Mouse (Mus musculus): ENCODE results near the gene Sppl3. TPM values are rescaled to one million over a fixed set of nuclear protein-coding genes. Genes with fewer than 3 reads are reported as not detected.

Sppl3 gene
- polyA plus RNA-seq, 1 experiment from 2014 or later = 13.3 TPM

GRCm38 (mm10) chr5:115026170-115026569, 15.2 kb downstream of the Sppl3 start:
- no peak for DNase-seq (ENCODE audit: extremely low spot score, low spot score)
- Histone ChIP-seq H3K27me3 (ENCODE audit: poor library complexity, severe bottlenecking) (no peaks in the 10 kb centered on the region), H3K27ac (no peak overlapping the region), H3K4me3 (no peak overlapping the region), H3K36me3 (replicated peaks) (peaks cover 25% of the 10 kb centered on the region), H3K9me3 (peaks cover 11% of the 10 kb centered on the region), H3K4me1 (peaks cover 8% of the 10 kb centered on the region)
- WGBS = 93% methylated on average over 4 of the region's 4 CpGs

GRCm38 (mm10) chr5:115027109-115027508, 16.2 kb downstream of the Sppl3 start:
- no peak for DNase-seq (ENCODE audit: extremely low spot score, low spot score)
- Histone ChIP-seq H3K27ac (no peak overlapping the region), H3K4me1 (peaks cover 8% of the 10 kb centered on the region), H3K4me3 (no peak overlapping the region), H3K27me3 (ENCODE audit: poor library complexity, severe bottlenecking) (no peaks in the 10 kb centered on the region), H3K9me3 (peaks cover 5% of the 10 kb centered on the region), H3K36me3 (replicated peaks) (peaks cover 16% of the 10 kb centered on the region)
- 96% methylated on average over 3 of the region's 3 CpGs for WGBS

- no peak overlapping the region for H3K4me3 ChIP-seq
- H3K4me1 ChIP-seq = peaks cover 8% of the 10 kb centered on the region
- H3K27ac ChIP-seq = no peak overlapping the region
- H3K27me3 ChIP-seq (ENCODE audit: poor library complexity, severe bottlenecking) = no peaks in the 10 kb centered on the region
- WGBS = 94% methylated on average over 4 of the region's 4 CpGs
- H3K36me3 ChIP-seq (replicated peaks) = peaks cover 16% of the 10 kb centered on the region; the same call in 1 of the 2 replicates
- DNase-seq (ENCODE audit: extremely low spot score, low spot score) = no peak
- H3K9me3 ChIP-seq = peaks cover 3% of the 10 kb centered on the region; the same call in 1 of the 2 replicates
Observed at GRCm38 (mm10) chr5:115028920-115029319, 18.0 kb downstream of the Sppl3 start.

- Histone ChIP-seq H3K27me3 (ENCODE audit: poor library complexity, severe bottlenecking) (no peaks in the 10 kb centered on the region), H3K4me3 (no peak overlapping the region), H3K36me3 (replicated peaks) (peaks cover 16% of the 10 kb centered on the region; the same call in 1 of the 2 replicates), H3K4me1 (peaks cover 5% of the 10 kb centered on the region), H3K9me3 (peaks cover 3% of the 10 kb centered on the region; the same call in 1 of the 2 replicates), H3K27ac (no peak overlapping the region)
- WGBS = 94% methylated on average over 3 of the region's 3 CpGs
- DNase-seq (ENCODE audit: extremely low spot score, low spot score) = no peak
Observed at GRCm38 (mm10) chr5:115029509-115029908, 18.6 kb downstream of the Sppl3 start.

- Histone ChIP-seq H3K36me3 (replicated peaks) (peaks cover 16% of the 10 kb centered on the region; the same call in 1 of the 2 replicates), H3K4me1 (no peaks in the 10 kb centered on the region), H3K27me3 (ENCODE audit: poor library complexity, severe bottlenecking) (no peaks in the 10 kb centered on the region), H3K27ac (no peak overlapping the region), H3K4me3 (no peak overlapping the region), H3K9me3 (peaks cover 3% of the 10 kb centered on the region; the same call in 1 of the 2 replicates)
- no peak for DNase-seq (ENCODE audit: extremely low spot score, low spot score)
- 89% methylated on average over 5 of the region's 5 CpGs for WGBS
Observed at GRCm38 (mm10) chr5:115031576-115031975, 20.6 kb downstream of the Sppl3 start.

GRCm38 (mm10) chr5:115032620-115033019, 21.7 kb downstream of the Sppl3 start:
- peaks cover 14% of the 10 kb centered on the region; the same call in 1 of the 2 replicates for H3K36me3 ChIP-seq (replicated peaks)
- no peak overlapping the region for H3K4me3 ChIP-seq
- no peak for DNase-seq (ENCODE audit: extremely low spot score, low spot score)
- H3K27me3 ChIP-seq (ENCODE audit: poor library complexity, severe bottlenecking) = no peaks in the 10 kb centered on the region
- H3K4me1 ChIP-seq = no peaks in the 10 kb centered on the region
- peaks cover 3% of the 10 kb centered on the region; the same call in 1 of the 2 replicates for H3K9me3 ChIP-seq
- H3K27ac ChIP-seq = no peak overlapping the region
- 87% methylated on average over 2 of the region's 2 CpGs for WGBS

GRCm38 (mm10) chr5:115035217-115035616, 24.3 kb downstream of the Sppl3 start:
- Histone ChIP-seq H3K4me1 (no peaks in the 10 kb centered on the region), H3K27ac (no peak overlapping the region), H3K9me3 (no peaks in the 10 kb centered on the region), H3K27me3 (ENCODE audit: poor library complexity, severe bottlenecking) (no peaks in the 10 kb centered on the region), H3K4me3 (no peak overlapping the region), H3K36me3 (replicated peaks) (0 out of 2 replicates have a peak, but pooled peaks cover 5% of the 10 kb centered on the region)
- 100% methylated on average over 1 of the region's 1 CpGs for WGBS
- DNase-seq (ENCODE audit: extremely low spot score, low spot score) = no peak

- Histone ChIP-seq H3K9me3 (no peaks in the 10 kb centered on the region), H3K27me3 (ENCODE audit: poor library complexity, severe bottlenecking) (no peaks in the 10 kb centered on the region), H3K4me1 (no peaks in the 10 kb centered on the region), H3K4me3 (no peak overlapping the region), H3K27ac (no peak overlapping the region), H3K36me3 (replicated peaks) (0 out of 2 replicates have a peak, but pooled peaks cover 9% of the 10 kb centered on the region)
- no peak for DNase-seq (ENCODE audit: extremely low spot score, low spot score)
- WGBS = 88% methylated on average over 2 of the region's 2 CpGs
Observed at GRCm38 (mm10) chr5:115037099-115037498, 26.2 kb downstream of the Sppl3 start.

GRCm38 (mm10) chr5:115040756-115041155, 29.8 kb downstream of the Sppl3 start:
- H3K4me1 ChIP-seq = peaks cover 5% of the 10 kb centered on the region; the same call in 1 of the 2 replicates
- peaks cover 17% of the 10 kb centered on the region for H3K36me3 ChIP-seq (replicated peaks)
- no peaks in the 10 kb centered on the region for H3K9me3 ChIP-seq
- no peak for DNase-seq (ENCODE audit: extremely low spot score, low spot score)
- H3K4me3 ChIP-seq = no peak overlapping the region
- H3K27me3 ChIP-seq (ENCODE audit: poor library complexity, severe bottlenecking) = no peaks in the 10 kb centered on the region
- H3K27ac ChIP-seq = no peak overlapping the region
- WGBS = 94% methylated on average over 4 of the region's 4 CpGs

GRCm38 (mm10) chr5:115043626-115044025, 32.7 kb downstream of the Sppl3 start:
- Histone ChIP-seq H3K4me3 (no peak overlapping the region), H3K4me1 (peaks cover 5% of the 10 kb centered on the region; the same call in 1 of the 2 replicates), H3K27ac (no peak overlapping the region), H3K27me3 (ENCODE audit: poor library complexity, severe bottlenecking) (no peaks in the 10 kb centered on the region), H3K36me3 (replicated peaks) (peaks cover 17% of the 10 kb centered on the region), H3K9me3 (no peaks in the 10 kb centered on the region)
- 95% methylated on average over 4 of the region's 4 CpGs for WGBS
- DNase-seq (ENCODE audit: extremely low spot score, low spot score) = no peak

- Histone ChIP-seq H3K27me3 (ENCODE audit: poor library complexity, severe bottlenecking) (no peaks in the 10 kb centered on the region), H3K36me3 (replicated peaks) (peaks cover 17% of the 10 kb centered on the region), H3K27ac (no peak overlapping the region), H3K4me3 (no peak overlapping the region), H3K9me3 (no peaks in the 10 kb centered on the region), H3K4me1 (peaks cover 5% of the 10 kb centered on the region; the same call in 1 of the 2 replicates)
- whole genome bisulfite sequencing = 92% methylated on average over 2 of the region's 2 CpGs
- DNase-seq (ENCODE audit: extremely low spot score, low spot score) = no peak
Observed at GRCm38 (mm10) chr5:115045146-115045677, 34.3 kb downstream of the Sppl3 start.

- Histone ChIP-seq H3K27ac (no peak overlapping the region), H3K9me3 (no peaks in the 10 kb centered on the region), H3K4me3 (no peak overlapping the region), H3K36me3 (replicated peaks) (peaks cover 7% of the 10 kb centered on the region), H3K27me3 (ENCODE audit: poor library complexity, severe bottlenecking) (no peaks in the 10 kb centered on the region), H3K4me1 (peaks cover 11% of the 10 kb centered on the region; the same call in 1 of the 2 replicates)
- DNase-seq (ENCODE audit: extremely low spot score, low spot score) = no peak
- WGBS = 88% methylated on average over 6 of the region's 6 CpGs
Observed at GRCm38 (mm10) chr5:115049692-115050091, 38.8 kb downstream of the Sppl3 start.

GRCm38 (mm10) chr5:115050776-115051175, 39.8 kb downstream of the Sppl3 start:
- no peak overlapping the region for H3K27ac ChIP-seq
- H3K27me3 ChIP-seq (ENCODE audit: poor library complexity, severe bottlenecking) = no peaks in the 10 kb centered on the region
- 87% methylated on average over 6 of the region's 6 CpGs for WGBS
- H3K9me3 ChIP-seq = no peaks in the 10 kb centered on the region
- H3K4me3 ChIP-seq = no peak overlapping the region
- peaks cover 6% of the 10 kb centered on the region; the same call in 1 of the 2 replicates for H3K4me1 ChIP-seq
- no peaks in the 10 kb centered on the region for H3K36me3 ChIP-seq (replicated peaks)
- no peak for DNase-seq (ENCODE audit: extremely low spot score, low spot score)
